Mouse (Mus musculus) hindbrain, embryonic 16.5 days (tissue): ENCODE results near the gene Polk. TPM values are rescaled to one million over a fixed set of nuclear protein-coding genes. Genes with fewer than 3 reads are reported as not detected.

Source experiments
- ATAC-seq: fragments of 200-750 bp; cut with Nextera tagmentation; 2 replicates; pipeline ENCODE4 v1.8.0; 2017; ENCODE audit warnings: moderate TSS enrichment, moderate library complexity
- H3K27ac ChIP-seq: fragments of 300-500 bp; sonication (generic); 2 replicates; pipeline ENCODE4 v1.5.1; 2014; ENCODE audit warnings: low read depth, mild to moderate bottlenecking, control low read depth, low read length, moderate library complexity
- H3K27me3 ChIP-seq: fragments of 300-500 bp; sonication (generic); replicated peaks from 2 replicates; pipeline ENCODE4 v1.6.1; 2014; ENCODE audit warnings: low read length; ENCODE audit not compliant: control insufficient read depth, insufficient read depth
- H3K36me3 ChIP-seq: fragments of 300-500 bp; sonication (generic); 2 replicates; pipeline ENCODE4 v1.6.1; 2014; ENCODE audit warnings: mild to moderate bottlenecking, low read length, moderate library complexity, mixed read lengths; ENCODE audit not compliant: control insufficient read depth, insufficient read depth
- H3K4me1 ChIP-seq: fragments of 300-500 bp; sonication (generic); 2 replicates; pipeline ENCODE4 v1.6.1; 2014; ENCODE audit warnings: low read depth, low read length; ENCODE audit not compliant: control insufficient read depth, insufficient read depth
- H3K4me2 ChIP-seq: fragments of 300-500 bp; sonication (generic); 2 replicates; pipeline ENCODE4 v1.6.1; 2014; ENCODE audit warnings: mild to moderate bottlenecking, low read length, control low read depth, moderate library complexity
- H3K4me3 ChIP-seq: fragments of 300-500 bp; sonication (generic); 2 replicates; pipeline ENCODE4 v1.5.1; 2014; ENCODE audit warnings: mild to moderate bottlenecking, low read length, control low read depth, moderate library complexity
- H3K9ac ChIP-seq: fragments of 300-500 bp; sonication (generic); 2 replicates; pipeline ENCODE4 v1.6.1; 2014; ENCODE audit warnings: low read depth, mild to moderate bottlenecking, control low read depth, low read length, moderate library complexity
- H3K9me3 ChIP-seq: fragments of 300-500 bp; sonication (generic); 2 replicates; pipeline ENCODE4 v1.6.1; 2014; ENCODE audit warnings: mild to moderate bottlenecking, low read length, moderate library complexity; ENCODE audit not compliant: control insufficient read depth
- WGBS: fragments of 180-500 bp; shearing (Covaris S2); extraction: QIAGEN DNeasy Blood & Tissue Kit; methylation state at CpG from one replicate; pipeline ENCODE4 v1.1.7; 2014; 5-methylcytosine and 5-hydroxymethylcytosine counted together
- polyA plus RNA-seq: library from polyadenylated mRNA; unstranded; fragments of >200 nt; fragmentation: Nextera tagmentation; extraction: Ambion mirVana; gene quantifications from 2 replicates; pipeline ENCODE4 v1.2.1, GENCODE M21; 2015

Gene Polk
- polyA plus RNA-seq, 1 experiment from 2014 or later = 7.4 TPM

DNA sequence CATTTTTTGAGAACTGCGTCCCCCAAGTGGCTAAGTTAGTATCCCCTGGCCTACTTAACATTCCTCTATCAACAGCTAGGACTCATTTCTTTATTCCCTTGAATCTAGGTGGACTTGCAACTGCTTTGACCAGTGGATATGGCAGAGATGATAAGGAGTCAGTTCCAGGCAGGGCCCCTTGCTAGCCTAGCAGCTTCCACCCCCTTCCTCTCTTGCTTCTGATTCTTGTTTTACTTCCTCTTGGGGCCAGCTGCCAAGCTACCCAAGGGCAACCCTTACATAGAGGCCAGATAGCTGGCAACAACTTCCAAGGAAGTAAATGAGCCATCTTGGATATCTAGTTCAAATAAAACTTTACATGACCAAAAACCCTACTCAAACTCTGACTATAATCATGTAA is 105.5 kb downstream of the Polk start:
- H3K27ac ChIP-seq = no peak overlapping the region
- no peak overlapping the region for H3K4me3 ChIP-seq
- no peaks in the 10 kb centered on the region for H3K36me3 ChIP-seq
- no peak overlapping the region for H3K9ac ChIP-seq
- 100% methylated on average over 1 of the region's 1 CpGs for WGBS
- no peak for ATAC-seq
- H3K4me2 ChIP-seq = no peak overlapping the region
- no peaks in the 10 kb centered on the region; the same call in 1 of the 2 replicates for H3K4me1 ChIP-seq
- no peaks in the 10 kb centered on the region for H3K27me3 ChIP-seq
- H3K9me3 ChIP-seq = no peaks in the 10 kb centered on the region

DNA sequence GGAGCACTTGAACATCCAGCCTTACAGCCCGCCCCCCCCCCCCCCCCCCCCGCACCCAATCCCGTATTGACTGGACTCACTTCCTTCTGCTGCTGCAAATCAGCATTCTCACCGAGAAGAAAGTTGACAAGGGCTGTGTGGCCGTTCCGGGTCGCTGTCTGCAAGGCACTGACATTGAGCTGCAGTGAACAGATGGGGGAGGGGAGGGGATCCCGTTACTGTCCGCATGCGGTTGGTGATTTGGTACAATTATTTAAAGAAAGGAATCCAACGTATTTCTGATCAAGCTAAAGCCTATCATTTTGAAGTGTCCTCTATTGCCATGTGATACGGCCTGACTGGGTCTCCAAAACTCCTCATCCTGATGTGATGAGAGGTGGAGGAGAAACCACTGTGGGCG is 106.6 kb downstream of the Polk start:
- Histone ChIP-seq H3K27me3 (no peaks in the 10 kb centered on the region), H3K9me3 (no peaks in the 10 kb centered on the region), H3K4me3 (no peak overlapping the region), H3K9ac (no peak overlapping the region), H3K36me3 (no peaks in the 10 kb centered on the region), H3K4me2 (0 out of 2 replicates have a peak overlapping the region, but pooled peaks have one; percentile 22), H3K4me1 (no peaks in the 10 kb centered on the region; the same call in 1 of the 2 replicates), H3K27ac (no peak overlapping the region)
- ATAC-seq = no peak
- 35% methylated on average over 12 of the region's 13 CpGs for WGBS

DNA sequence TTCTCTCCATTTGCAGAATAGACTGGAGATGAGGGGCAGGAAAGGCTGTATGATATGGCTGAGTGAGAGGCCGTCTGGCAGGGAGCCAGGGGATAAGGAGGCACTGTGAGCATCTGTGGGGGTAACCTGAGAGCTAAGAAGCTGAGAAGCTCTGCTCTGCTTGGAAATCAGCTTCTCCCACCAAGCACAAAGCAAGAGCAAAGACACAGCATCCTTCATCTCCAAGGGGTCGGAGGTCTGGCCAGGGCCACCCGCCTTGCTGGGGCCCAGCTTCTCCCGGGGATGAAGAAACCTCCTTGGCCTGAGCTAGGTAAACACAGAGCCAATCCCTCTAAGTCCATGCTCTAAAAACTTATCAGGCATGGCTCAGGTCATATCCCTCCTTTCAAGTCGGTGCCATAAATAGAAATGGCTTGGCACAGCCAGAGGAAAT is 107.5 kb downstream of the Polk start:
- H3K9me3 ChIP-seq = no peaks in the 10 kb centered on the region
- H3K9ac ChIP-seq = no peak overlapping the region
- ATAC-seq = no peak
- no peak overlapping the region for H3K4me3 ChIP-seq
- WGBS = 69% methylated on average over 5 of the region's 5 CpGs
- H3K27me3 ChIP-seq = no peaks in the 10 kb centered on the region
- no peak overlapping the region for H3K27ac ChIP-seq
- no peak overlapping the region for H3K4me2 ChIP-seq
- no peaks in the 10 kb centered on the region for H3K36me3 ChIP-seq
- H3K4me1 ChIP-seq = no peaks in the 10 kb centered on the region; the same call in 1 of the 2 replicates

DNA sequence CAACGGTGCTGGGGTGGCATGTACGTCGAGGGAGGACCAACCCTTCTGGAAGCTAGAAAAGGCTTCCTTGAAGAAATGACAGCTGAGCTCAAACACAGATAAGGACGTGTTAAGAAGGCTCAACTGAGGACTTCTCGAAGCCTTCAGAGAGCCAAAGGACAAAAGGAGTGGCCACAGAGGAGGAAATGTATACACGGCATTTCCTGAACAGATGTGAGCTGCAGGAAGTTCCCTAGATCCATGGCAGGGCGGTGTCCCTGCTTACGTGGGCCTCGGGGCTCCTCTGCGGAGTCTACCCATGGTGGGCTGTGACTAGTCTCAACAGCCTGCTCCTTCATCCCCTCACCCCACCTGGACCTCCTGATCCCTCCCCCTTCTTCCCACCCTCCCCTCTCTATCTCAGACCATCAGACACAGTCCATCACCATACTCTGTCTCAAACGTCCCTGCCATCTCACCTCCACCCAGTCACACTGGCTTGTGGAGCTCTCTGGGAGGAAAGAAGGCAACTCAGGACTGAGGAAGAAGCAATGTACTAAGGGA is 108.7 kb downstream of the Polk start:
- H3K9ac ChIP-seq = no peak overlapping the region
- H3K4me1 ChIP-seq = no peaks in the 10 kb centered on the region; the same call in 1 of the 2 replicates
- H3K4me2 ChIP-seq = no peak overlapping the region
- no peaks in the 10 kb centered on the region for H3K27me3 ChIP-seq
- no peak for ATAC-seq
- 82% methylated on average over 11 of the region's 11 CpGs for WGBS
- no peaks in the 10 kb centered on the region for H3K36me3 ChIP-seq
- no peaks in the 10 kb centered on the region for H3K9me3 ChIP-seq
- H3K27ac ChIP-seq = no peak overlapping the region
- no peak overlapping the region for H3K4me3 ChIP-seq

DNA sequence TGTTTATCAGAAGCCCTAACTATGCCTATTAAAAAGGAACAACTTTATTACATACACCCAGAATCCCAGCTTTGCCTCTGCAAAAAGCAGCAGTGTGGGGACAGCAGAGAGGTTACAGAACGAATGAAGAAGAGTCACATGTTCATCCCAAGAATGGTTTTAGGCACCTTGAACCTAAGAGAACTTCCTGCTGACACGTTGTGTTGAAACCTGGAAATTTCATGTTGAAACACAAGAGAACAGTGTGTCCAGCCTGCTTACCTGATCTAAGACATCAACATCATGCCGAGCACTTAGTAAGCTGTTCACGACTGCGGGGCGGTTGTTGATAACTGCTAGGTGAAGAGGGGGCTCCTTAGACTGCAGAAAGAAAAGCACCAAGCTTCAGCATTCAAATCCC is 109.3 kb downstream of the Polk start:
- H3K36me3 ChIP-seq = no peaks in the 10 kb centered on the region
- H3K4me2 ChIP-seq = no peak overlapping the region
- no peaks in the 10 kb centered on the region; the same call in 1 of the 2 replicates for H3K4me1 ChIP-seq
- no peak overlapping the region for H3K4me3 ChIP-seq
- no peaks in the 10 kb centered on the region for H3K9me3 ChIP-seq
- H3K9ac ChIP-seq = no peak overlapping the region
- no peak for ATAC-seq
- H3K27ac ChIP-seq = no peak overlapping the region
- no peaks in the 10 kb centered on the region for H3K27me3 ChIP-seq
- WGBS = 83% methylated on average over 6 of the region's 6 CpGs

DNA sequence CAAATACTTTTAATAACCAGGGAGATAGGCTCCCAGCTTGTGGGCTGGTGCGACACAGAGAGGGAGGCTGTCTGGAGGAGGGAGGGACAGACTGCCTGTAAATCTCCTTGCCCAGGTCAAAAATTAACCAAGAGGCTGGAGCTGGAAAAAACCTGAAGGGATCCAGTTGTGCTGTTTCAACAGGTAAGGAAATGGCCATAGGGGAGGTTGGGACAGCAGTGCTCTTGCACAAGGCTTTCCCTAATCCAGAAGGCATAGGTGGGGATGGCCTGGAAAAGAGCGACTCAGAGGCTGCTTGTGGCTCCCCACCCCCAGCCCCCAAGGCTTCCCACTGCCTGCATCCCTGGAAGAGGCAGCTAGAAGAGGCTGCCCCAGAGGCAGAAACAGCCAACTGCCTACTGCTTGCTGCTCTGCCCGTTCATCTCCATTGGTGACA is 110.0 kb downstream of the Polk start:
- no peak for ATAC-seq
- 63% methylated on average over 3 of the region's 3 CpGs for WGBS
- H3K4me1 ChIP-seq = no peaks in the 10 kb centered on the region; the same call in 1 of the 2 replicates
- H3K4me2 ChIP-seq = no peak overlapping the region
- H3K36me3 ChIP-seq = no peaks in the 10 kb centered on the region
- H3K27me3 ChIP-seq = no peaks in the 10 kb centered on the region
- no peak overlapping the region for H3K4me3 ChIP-seq
- no peak overlapping the region for H3K9ac ChIP-seq
- no peaks in the 10 kb centered on the region for H3K9me3 ChIP-seq
- H3K27ac ChIP-seq = no peak overlapping the region

DNA sequence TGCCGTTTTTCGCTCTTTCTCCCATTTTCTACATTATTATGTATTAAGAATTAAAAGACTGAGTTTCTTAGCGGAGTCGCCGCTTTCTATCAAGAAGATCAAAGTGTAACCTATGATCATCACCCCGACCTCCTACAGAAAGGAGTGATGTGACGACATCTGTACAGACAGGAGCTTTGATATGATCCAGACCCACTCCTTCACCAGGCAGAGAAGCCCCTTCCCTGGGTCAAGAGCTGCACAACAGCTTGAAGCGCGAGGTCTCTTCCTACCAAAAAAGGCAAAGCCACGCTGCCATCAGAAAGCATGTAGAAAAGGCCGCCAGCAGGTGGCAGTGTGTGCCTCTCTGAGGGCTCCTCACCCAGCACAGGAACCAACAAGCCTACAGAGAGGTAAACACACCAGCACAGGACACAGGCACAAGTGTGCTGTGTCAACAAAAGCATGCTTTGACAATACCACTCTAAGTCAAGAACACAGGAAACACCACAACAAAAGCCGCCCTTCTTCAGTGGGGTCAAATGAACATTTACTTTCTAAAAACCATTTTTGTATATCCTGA is 110.7 kb downstream of the Polk start:
- no peaks in the 10 kb centered on the region for H3K36me3 ChIP-seq

More for the DNA sequence above, 110.7 kb downstream of the Polk start:
- 40% methylated on average over 12 of the region's 12 CpGs for WGBS
- H3K9me3 ChIP-seq = no peaks in the 10 kb centered on the region
- H3K4me3 ChIP-seq = no peak overlapping the region
- no peaks in the 10 kb centered on the region; the same call in 1 of the 2 replicates for H3K4me1 ChIP-seq
- H3K4me2 ChIP-seq = no peak overlapping the region
- ATAC-seq = peak; percentile 84
- H3K9ac ChIP-seq = no peak overlapping the region
- H3K27me3 ChIP-seq = no peaks in the 10 kb centered on the region
- H3K27ac ChIP-seq = no peak overlapping the region

Other genes with a start within 250 kb of the Polk start
- gene Poc5, start 154.3 kb downstream of the Polk start, polyA plus RNA-seq = 16.4 and 19.0 TPM in 2 replicates
- 0.55 TPM in 1 of 2 replicates, not detected in the other for gene Ankdd1b, start 71.4 kb downstream of the Polk start, polyA plus RNA-seq
- not detected in 2 replicates for gene Gm17622, start 51.8 kb downstream of the Polk start, polyA plus RNA-seq
- gene Col4a3bp, start within 50 bp of the Polk start, polyA plus RNA-seq = 7.5 and 7.6 TPM in 2 replicates
- gene Hmgcr, start 128.4 kb upstream of the Polk start, polyA plus RNA-seq = 160 and 179 TPM in 2 replicates
- 0.03 TPM in 1 of 2 replicates, not detected in the other for gene Ankrd31, start 205.7 kb upstream of the Polk start, polyA plus RNA-seq